Mouse (Mus musculus) spleen, adult 12 weeks (tissue): Measurements from ENCODE around the gene Gm9964.
A peak's percentile ranks its signal among the peaks of the same experiment; 100 is the strongest.

Experiments
- DNase-seq: peaks from one replicate; pipeline ENCODE4 v3.0.0; 2022; ENCODE audit warnings: low spot score

Gene Gm9964

DNA sequence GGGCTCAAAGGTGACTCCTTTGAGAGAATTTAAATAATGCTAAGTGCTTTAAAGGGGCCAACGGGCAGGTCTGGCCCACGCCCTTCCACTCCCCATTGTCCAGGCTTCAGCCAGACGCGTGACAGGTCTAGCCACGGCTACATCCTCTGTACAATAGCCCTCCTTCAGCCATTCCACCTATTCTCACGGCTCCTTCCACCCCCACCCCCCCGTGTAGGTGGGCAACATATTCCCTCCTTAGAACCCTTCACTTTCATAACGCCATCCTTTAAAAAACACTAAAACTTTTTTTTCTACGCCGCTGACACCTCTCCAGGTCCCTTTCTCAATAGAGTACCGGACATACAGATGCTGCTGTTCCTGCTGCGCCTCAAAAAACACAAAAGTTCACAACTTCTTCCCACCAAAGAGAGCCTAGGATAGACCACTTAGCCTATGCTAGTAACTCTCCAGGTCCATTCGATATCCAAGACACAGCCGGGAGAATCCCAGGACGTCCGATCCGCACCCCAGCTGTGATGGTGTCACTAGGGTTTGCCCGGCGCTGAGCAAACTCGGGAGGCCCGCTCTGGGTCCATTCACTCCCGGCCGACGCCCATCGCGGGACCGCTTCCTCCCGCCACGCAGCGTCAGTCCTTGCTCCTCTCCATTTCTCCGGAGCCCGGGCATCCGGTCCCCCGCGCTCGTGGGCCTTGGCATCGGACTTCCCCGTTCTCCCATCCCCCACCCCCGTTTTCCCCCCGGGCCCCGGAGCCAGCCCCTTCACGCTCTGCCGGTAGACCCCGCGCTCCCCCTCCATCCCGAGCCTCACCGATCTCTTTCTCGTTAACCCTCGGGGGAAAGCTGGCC is 42.9 kb downstream of the Gm9964 start:
- peak; percentile 58 for DNase-seq

- peak; percentile 3 for DNase-seq
Measured at GRCm38 (mm10) chr11:79252881-79253541, 43.7 kb downstream of the Gm9964 start.
